Mouse (Mus musculus) liver, embryonic 16.5 days (tissue): Measurements from ENCODE around the gene Zfp653. TPM values are rescaled to one million over a fixed set of nuclear protein-coding genes. Genes with fewer than 3 reads are reported as not detected.
A peak's percentile ranks its signal among the peaks of the same experiment; 100 is the strongest.

Experiments used
- ATAC-seq: fragments of 200-750 bp; cut with Nextera tagmentation; 2 replicates; pipeline ENCODE4 v1.8.0; 2017; ENCODE audit warnings: low read depth, mild to moderate bottlenecking, moderate number of reproducible peaks, moderate library complexity
- H3K27ac ChIP-seq: fragments of 300-500 bp; sonication (generic); 2 replicates; pipeline ENCODE4 v1.5.1; 2014; ENCODE audit warnings: mild to moderate bottlenecking, low read length
- H3K27me3 ChIP-seq: fragments of 300-500 bp; sonication (generic); 2 replicates; pipeline ENCODE4 v1.6.1; 2014; ENCODE audit warnings: low read depth, low read length, mixed read lengths; ENCODE audit not compliant: control insufficient read depth, insufficient read depth
- H3K36me3 ChIP-seq: fragments of 300-500 bp; sonication (generic); 2 replicates; pipeline ENCODE4 v1.6.1; 2014; ENCODE audit warnings: mild to moderate bottlenecking; ENCODE audit not compliant: control insufficient read depth, insufficient read depth
- H3K4me1 ChIP-seq: fragments of 300-500 bp; sonication (generic); 2 replicates; pipeline ENCODE4 v1.6.1; 2014; ENCODE audit warnings: low read depth, low read length, mixed read lengths; ENCODE audit not compliant: control insufficient read depth
- H3K4me2 ChIP-seq: fragments of 300-500 bp; sonication (generic); 2 replicates; pipeline ENCODE4 v1.6.1; 2014; ENCODE audit warnings: low read depth, low read length, mixed read lengths
- H3K4me3 ChIP-seq: fragments of 300-500 bp; sonication (generic); 2 replicates; pipeline ENCODE4 v1.5.1; 2014; ENCODE audit warnings: low read depth, mild to moderate bottlenecking, low read length
- H3K9ac ChIP-seq: fragments of 300-500 bp; sonication (generic); 2 replicates; pipeline ENCODE4 v1.6.1; 2014; ENCODE audit warnings: low read depth, low read length
- H3K9me3 ChIP-seq: fragments of 300-500 bp; sonication (generic); replicated peaks from 2 replicates; pipeline ENCODE4 v1.6.1; 2016; ENCODE audit warnings: low read length; ENCODE audit not compliant: control insufficient read depth
- WGBS: fragments of 180-500 bp; shearing (Covaris S2); extraction: QIAGEN DNeasy Blood & Tissue Kit; methylation state at CpG from one replicate; pipeline ENCODE4 v1.1.7; 2014; ENCODE audit not compliant: insufficient replicate concordance; 5-methylcytosine and 5-hydroxymethylcytosine counted together
- polyA plus RNA-seq: library from polyadenylated mRNA; unstranded; fragments of >200 nt; fragmentation: Nextera tagmentation; extraction: Ambion mirVana; gene quantifications from 2 replicates; pipeline ENCODE4 v1.2.1, GENCODE M21; 2015

The Zfp653 gene
- 5.7 and 6.2 TPM in 2 replicates for polyA plus RNA-seq

DNA sequence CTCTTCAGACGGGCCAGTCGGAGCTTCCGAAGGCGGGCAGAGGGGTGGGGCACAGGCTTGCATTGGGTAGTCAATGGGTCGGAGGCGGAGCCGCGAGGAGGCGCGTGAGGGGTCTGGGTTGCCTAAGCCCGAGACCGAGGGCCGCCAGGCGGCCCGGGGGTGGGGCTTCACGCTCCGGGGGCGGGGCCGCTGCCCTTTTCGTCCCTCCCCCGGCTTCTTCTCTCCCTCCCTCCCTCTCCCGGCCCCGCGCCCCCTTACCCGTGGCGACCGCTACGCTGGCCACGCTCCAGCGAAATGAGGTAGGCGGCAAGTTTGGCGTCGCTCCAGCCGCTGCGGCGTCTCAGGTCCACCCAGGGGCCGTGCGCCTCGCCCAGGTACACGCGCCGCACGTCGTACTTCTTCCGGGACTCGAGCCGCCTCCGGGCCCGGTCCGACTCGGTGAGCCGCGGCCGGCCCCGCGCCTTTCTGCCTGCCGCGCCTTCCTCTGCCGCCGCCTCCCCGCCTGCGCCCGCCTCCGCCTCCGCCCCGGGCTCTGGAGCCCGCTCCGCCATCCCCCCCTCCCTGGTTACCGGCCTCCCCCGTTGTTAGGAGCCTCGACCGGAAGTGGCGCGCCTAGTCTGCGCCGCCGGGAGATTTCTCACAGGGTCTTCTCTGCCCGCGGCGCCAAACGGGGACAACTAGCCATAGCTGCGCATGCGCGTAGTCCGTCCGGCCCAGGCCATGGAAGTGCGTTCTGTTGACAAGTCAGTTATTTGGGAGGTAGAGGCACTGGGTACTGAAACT is at the start of gene Zfp653, which contains the start of gene Gm49318:
Gene Zfp653 (minus strand): TSS at position 586 of the 783 bp plus-strand sequence.
Gene Gm49318 (minus strand): TSS at position 469 of the 783 bp plus-strand sequence.
- WGBS: under 1% methylated on average over 72 of the region's 87 CpGs
- ATAC-seq: peak; percentile 93
- no peaks in the 10 kb centered on the region; the same call in 1 of the 2 replicates for H3K36me3 ChIP-seq

DNA sequence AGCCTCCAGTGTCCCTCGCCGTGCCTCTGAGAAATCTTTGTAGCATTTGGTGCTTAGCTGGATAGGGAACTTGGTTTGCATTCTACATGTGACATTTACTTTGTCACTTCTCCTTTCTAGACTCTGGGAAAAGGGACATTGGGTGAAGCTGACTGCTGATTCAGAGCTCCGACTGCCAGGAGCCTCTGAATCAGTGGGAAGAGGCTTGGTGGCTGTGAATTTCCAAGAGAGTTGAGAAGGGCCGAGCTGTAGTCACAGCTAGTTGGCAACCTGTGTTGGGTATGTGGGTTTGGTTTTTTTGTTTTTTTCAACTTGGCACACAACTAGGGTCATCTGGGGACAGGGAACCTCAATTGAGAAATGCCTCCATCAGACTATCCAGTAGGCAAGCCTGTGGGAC is 48.4 kb upstream of the Zfp653 start:
- Histone ChIP-seq H3K9ac (no peak overlapping the region), H3K9me3 (no peaks in the 10 kb centered on the region), H3K4me2 (no peak overlapping the region), H3K27ac (peak overlapping the region; percentile 49), H3K4me3 (no peak overlapping the region), H3K36me3 (no peaks in the 10 kb centered on the region), H3K27me3 (no peaks in the 10 kb centered on the region), H3K4me1 (peaks cover 66% of the 10 kb centered on the region)
- no peak for ATAC-seq
- 77% methylated on average over 4 of the region's 4 CpGs for WGBS

More for the DNA sequence above, at the start of gene Zfp653, which contains the start of gene Gm49318:
- Histone ChIP-seq H3K9me3 (no peaks in the 10 kb centered on the region), H3K9ac (peak within 1 kb of the TSS; percentile 91), H3K27me3 (no peaks in the 10 kb centered on the region), H3K27ac (peak within 1 kb of the TSS; percentile 95), H3K4me3 (peak within 1 kb of the TSS; percentile 89), H3K4me2 (peak within 1 kb of the TSS; percentile 75), H3K4me1 (peaks cover 12% of the 10 kb centered on the region)

DNA sequence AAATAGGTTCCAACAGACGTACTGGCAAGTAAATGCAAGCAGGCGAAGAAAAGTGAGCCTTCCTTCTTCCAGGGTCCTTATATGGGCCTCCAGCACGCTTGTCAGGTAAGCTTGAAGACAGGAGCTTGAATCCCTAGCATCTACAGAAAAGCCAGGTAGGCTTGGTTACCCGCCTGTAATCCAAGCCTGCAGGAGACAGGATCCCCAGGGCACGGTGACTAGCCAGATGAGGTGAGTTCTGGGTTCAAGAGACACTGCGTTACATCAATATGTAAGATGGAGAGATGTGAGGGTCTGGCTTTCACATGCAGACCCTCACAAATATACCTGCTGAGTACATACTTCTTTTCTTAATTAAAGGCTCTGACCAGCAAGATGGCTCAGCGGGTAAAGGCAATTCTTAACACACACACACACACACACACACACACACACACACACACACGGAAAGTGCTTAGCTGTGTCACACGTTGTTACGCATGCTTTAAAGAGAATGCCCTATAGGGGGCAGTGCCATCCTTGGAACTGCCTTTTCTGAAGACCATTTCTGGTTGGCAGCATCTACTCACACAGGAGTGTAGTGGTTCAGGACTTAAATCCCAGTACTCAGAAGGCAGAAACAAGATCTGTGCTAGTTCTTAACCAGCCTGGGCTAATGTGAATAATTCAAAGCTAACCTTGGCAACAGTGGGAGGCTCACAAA is 46.7 kb upstream of the Zfp653 start:
- Histone ChIP-seq H3K9me3 (no peaks in the 10 kb centered on the region), H3K27ac (peak overlapping the region; percentile 70), H3K9ac (peak overlapping the region; percentile 55), H3K4me3 (peak overlapping the region; percentile 92), H3K27me3 (no peaks in the 10 kb centered on the region), H3K4me2 (peak overlapping the region; percentile 91), H3K4me1 (peaks cover 52% of the 10 kb centered on the region), H3K36me3 (peaks cover 7% of the 10 kb centered on the region)
- no peak for ATAC-seq
- 30% methylated on average over 10 of the region's 10 CpGs for WGBS

DNA sequence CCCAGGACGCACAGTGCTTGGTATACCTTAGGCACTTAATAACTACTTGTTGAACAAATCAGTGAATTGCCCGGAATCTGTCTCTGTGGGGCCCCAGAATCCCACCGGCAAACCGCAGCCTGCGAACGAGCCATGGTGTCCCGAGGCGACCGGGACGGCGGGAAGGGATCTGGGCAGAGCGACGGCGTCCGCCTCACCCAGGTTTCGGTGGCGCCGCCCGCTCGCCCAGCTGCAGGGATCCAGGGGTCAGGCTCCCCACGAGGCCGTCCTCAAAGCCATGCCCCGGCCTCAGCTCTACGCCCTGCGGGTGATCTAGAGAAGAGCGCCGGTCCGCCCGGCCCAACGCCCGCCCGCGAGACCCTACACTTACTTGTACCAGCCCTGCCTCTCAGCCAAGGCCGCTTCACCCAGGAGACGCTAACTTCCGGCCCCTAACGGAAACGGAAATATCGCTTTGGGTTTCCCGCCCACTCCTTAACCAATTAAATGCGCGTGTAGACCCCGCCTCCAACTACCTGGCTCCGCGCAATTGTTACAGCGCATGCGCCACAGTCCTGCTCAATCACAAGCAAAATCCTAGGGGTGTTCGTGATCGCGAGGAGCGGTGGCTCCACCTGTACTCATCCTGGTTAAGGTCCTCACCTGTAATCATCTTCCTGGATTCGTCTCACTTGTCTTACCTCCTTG is 45.7 kb upstream of the Zfp653 start, which contains the start of gene Elof1:
Gene Elof1 (minus strand): TSS at position 433 of the 687 bp plus-strand sequence.
- Histone ChIP-seq H3K4me2 (peak within 1 kb of the TSS; percentile 91), H3K27me3 (no peaks in the 10 kb centered on the region), H3K4me1 (peaks cover 41% of the 10 kb centered on the region), H3K9me3 (no peaks in the 10 kb centered on the region), H3K9ac (peak within 1 kb of the TSS; percentile 90), H3K27ac (peak within 1 kb of the TSS; percentile 80), H3K4me3 (peak within 1 kb of the TSS; percentile 92), H3K36me3 (peaks cover 16% of the 10 kb centered on the region)
- ATAC-seq: peak; percentile 91
- under 1% methylated on average over 48 of the region's 52 CpGs for WGBS

DNA sequence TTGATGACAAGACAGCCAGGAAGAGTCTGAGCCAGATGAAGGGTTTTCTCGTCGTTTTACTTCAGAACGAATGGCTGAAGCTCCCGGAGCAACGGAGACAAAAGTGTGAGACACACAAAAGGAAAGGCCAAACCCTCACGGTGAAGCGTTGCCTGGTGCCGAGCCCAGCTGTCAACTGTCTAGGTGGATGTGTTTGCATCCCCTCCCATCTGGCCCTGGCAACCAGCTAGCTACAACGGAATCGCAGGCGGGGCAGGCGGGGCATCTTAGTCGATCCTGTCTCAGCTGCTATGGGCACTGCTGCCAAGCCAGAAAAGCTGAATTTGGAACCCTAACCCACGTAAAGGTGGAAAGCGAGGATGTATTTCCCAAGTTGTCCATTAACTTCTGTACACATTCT is 44.9 kb upstream of the Zfp653 start:
- Histone ChIP-seq H3K36me3 (peaks cover 16% of the 10 kb centered on the region), H3K4me2 (peak overlapping the region; percentile 91), H3K4me1 (peaks cover 35% of the 10 kb centered on the region), H3K9ac (peak overlapping the region; percentile 90), H3K4me3 (peak overlapping the region; percentile 92), H3K27me3 (no peaks in the 10 kb centered on the region), H3K27ac (peak overlapping the region; percentile 80), H3K9me3 (no peaks in the 10 kb centered on the region)
- WGBS: 25% methylated on average over 15 of the region's 15 CpGs
- no peak for ATAC-seq

DNA sequence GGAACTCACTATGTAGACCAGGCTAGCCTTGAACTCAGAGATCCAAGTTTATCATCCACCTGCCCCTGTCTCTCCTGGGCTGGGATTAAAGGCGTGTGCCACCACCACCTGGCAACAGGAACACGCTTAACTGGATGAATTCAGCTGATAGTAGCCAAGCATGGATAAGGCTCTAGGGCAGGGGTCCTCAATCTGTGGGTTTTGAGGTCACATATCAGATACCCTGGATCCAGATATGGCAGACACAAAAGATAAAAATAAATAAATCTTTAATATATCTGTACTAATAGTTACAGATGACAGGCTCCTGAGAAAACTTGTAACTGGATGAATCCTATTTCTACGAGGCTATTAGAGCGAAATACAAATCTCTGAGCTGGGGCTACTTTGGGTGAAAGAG is 44.5 kb upstream of the Zfp653 start:
- H3K4me3 ChIP-seq: peak overlapping the region; percentile 92
- H3K27me3 ChIP-seq: no peaks in the 10 kb centered on the region
- H3K9me3 ChIP-seq: no peaks in the 10 kb centered on the region
- peaks cover 30% of the 10 kb centered on the region for H3K4me1 ChIP-seq
- peak overlapping the region; percentile 42; the same call in 1 of the 2 replicates for H3K27ac ChIP-seq
- peak overlapping the region; percentile 91 for H3K4me2 ChIP-seq
- WGBS: 79% methylated on average over 4 of the region's 4 CpGs
- no peak for ATAC-seq
- H3K36me3 ChIP-seq: peaks cover 16% of the 10 kb centered on the region
- H3K9ac ChIP-seq: peak overlapping the region; percentile 90; the same call in 1 of the 2 replicates

DNA sequence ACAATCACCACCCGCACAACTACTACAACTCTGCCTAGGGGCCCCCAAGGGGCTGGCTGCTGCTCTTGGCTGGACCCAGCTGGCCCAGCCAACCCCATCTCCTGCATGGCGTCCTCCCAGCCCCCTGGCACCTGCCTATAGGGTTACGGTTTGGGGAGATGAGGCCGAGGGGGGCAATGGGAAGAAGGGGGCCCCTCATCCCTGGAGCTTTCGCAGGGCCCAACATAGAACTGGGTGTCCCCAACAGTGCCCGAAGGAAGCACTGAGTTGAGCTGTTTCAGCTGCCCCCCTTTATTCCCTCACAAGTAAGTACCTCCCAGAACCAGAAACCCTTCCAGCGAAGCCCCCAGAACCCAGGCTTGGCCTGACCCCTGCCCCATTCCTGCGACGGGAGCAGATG is 37.0 kb upstream of the Zfp653 start:
- no peak for ATAC-seq
- H3K27ac ChIP-seq: no peak overlapping the region
- H3K27me3 ChIP-seq: no peaks in the 10 kb centered on the region
- H3K4me1 ChIP-seq: no peaks in the 10 kb centered on the region
- H3K36me3 ChIP-seq: peaks cover 14% of the 10 kb centered on the region
- no peaks in the 10 kb centered on the region for H3K9me3 ChIP-seq
- 78% methylated on average over 9 of the region's 9 CpGs for WGBS
- H3K9ac ChIP-seq: no peak overlapping the region
- no peak overlapping the region for H3K4me2 ChIP-seq
- H3K4me3 ChIP-seq: no peak overlapping the region

DNA sequence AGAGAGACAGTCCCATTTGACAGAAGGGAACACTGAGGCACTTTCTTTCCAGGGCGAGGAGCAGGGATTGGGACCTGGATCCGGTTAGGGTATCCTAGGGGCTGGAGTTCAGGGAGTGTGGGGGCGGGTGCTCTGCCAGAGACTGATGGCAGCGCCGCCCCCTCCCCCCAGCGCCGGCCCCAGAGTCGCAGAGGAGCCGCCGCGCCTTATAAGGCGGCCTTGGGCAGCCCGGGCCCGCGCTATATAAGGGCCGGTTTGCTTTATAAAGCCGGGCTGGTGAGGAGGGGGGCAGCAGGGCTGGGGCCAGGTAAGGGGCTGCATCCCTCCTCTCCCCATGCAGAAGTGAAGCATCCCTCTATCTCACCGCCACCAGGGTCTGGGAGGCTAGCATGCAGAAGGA is 28.7 kb upstream of the Zfp653 start:
- WGBS: 3% methylated on average over 18 of the region's 18 CpGs
- no peak for ATAC-seq

More for the DNA sequence above, 28.7 kb upstream of the Zfp653 start:
- H3K9me3 ChIP-seq: no peaks in the 10 kb centered on the region
- H3K4me3 ChIP-seq: no peak overlapping the region
- H3K9ac ChIP-seq: no peak overlapping the region
- no peaks in the 10 kb centered on the region for H3K36me3 ChIP-seq
- H3K4me1 ChIP-seq: peaks cover 3% of the 10 kb centered on the region; the same call in 1 of the 2 replicates
- peaks cover 32% of the 10 kb centered on the region for H3K27me3 ChIP-seq
- H3K4me2 ChIP-seq: no peak overlapping the region
- no peak overlapping the region for H3K27ac ChIP-seq
